Mouse (Mus musculus): ENCODE results near the gene Prrt1. TPM values are rescaled to one million over a fixed set of nuclear protein-coding genes. Genes with fewer than 3 reads are reported as not detected.

Gene Prrt1
- total and polyA plus RNA-seq, 2 experiments from 2014 or later, result 7.3 to 8.1 TPM

DNA sequence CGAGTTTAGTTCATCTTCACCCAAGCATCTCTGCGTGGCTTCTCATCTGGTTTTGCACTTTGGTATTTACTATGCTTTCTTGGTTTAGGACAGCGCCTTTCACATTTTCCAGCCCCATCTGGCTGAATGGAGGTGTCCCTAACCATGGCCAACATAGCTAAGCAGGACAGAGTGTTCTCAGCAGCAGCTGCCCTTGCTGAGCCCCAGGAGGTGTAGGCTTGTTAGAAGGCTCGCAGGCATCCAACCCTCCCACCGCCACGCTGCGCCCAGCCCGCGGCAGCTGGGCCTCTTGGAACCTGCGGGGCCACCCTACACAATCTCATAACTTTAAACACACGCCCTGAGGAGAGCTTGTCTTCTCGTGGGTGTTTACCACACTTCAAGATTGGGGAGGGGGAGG lies 47.3 kb downstream of the Prrt1 start:
- no peak for TF ChIP-seq CTCF (IDR thresholded peaks at IDR 0.05; ENCODE audit: low read depth)
- Histone ChIP-seq H3K9me3 (ENCODE audit: low read length) (no peaks in the 10 kb centered on the region), H3K9ac (replicated peaks; ENCODE audit: low read length) (no peak overlapping the region), H3K36me3 (ENCODE audit: insufficient read depth, low read length) (no peaks in the 10 kb centered on the region), H3K27me3 (ENCODE audit: insufficient read depth, low read length) (peaks cover 14% of the 10 kb centered on the region), H3K27ac (no peak overlapping the region), H3K4me1 (ENCODE audit: insufficient read depth, low read length) (0 out of 2 replicates have a peak, but pooled peaks cover 4% of the 10 kb centered on the region), H3K4me2 (ENCODE audit: low read depth, low read length) (no peak overlapping the region), H3K4me3 (ENCODE audit: low read length) (no peak overlapping the region)
- ATAC-seq (no peak), DNase-seq (ENCODE audit: low spot score) (no peak)
- WGBS, result 71% methylated on average over 12 of the region's 12 CpGs

DNA sequence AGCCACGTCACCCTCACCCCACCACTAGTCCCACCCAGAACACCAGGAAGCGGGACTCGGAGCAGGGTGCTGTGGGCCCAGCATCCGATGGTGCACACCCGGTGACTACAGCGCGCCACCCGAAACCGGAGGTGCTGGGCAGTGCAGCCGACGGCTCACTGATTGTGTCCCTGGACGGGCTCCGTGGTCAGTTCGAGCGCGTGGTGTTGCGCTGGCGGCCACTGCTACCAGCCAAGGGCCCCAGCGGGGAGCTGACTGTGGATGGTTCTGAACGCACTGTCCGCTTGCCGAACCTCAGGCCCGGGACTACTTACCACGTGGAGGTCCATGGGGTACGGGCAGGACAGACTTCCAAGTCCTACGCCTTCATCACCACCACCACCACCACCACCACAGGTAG lies 50.9 kb downstream of the Prrt1 start:
- ATAC-seq, result no peak
- H3K4me2 ChIP-seq (ENCODE audit: low read depth, low read length), result no peak overlapping the region
- H3K9me3 ChIP-seq (ENCODE audit: low read length), result no peaks in the 10 kb centered on the region

DNA sequence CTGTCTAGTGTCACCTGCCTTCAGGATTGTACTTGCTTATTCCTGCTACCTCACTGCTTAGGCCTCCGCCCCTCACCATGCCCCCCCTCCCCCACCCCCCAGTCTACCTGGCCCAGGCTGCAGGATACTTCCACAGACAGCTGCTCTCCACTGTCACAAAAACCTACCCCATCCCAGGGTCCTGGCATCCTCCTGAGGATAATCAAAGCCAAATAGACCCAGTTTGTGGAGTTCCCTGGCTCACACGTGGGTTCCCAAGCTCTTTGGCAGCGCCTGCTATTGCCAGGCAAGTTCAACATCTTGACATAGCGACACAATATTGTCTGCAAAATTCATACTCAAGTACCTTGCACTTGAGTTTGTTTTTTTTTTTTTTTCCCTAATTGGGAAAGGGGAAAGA lies 51.3 kb downstream of the Prrt1 start:
- Histone ChIP-seq H3K36me3 (ENCODE audit: insufficient read depth, low read length) (no peaks in the 10 kb centered on the region), H3K4me1 (ENCODE audit: insufficient read depth, low read length) (peaks cover 9% of the 10 kb centered on the region; the same call in 1 of the 2 replicates), H3K4me2 (ENCODE audit: low read depth, low read length) (no peak overlapping the region), H3K27ac (no peak overlapping the region), H3K27me3 (ENCODE audit: insufficient read depth, low read length) (no peaks in the 10 kb centered on the region), H3K4me3 (ENCODE audit: low read length) (no peak overlapping the region), H3K9me3 (ENCODE audit: low read length) (no peaks in the 10 kb centered on the region), H3K9ac (replicated peaks; ENCODE audit: low read length) (no peak overlapping the region)
- WGBS, result 80% methylated on average over 4 of the region's 4 CpGs
- no peak for DNase-seq (ENCODE audit: low spot score)
- TF ChIP-seq CTCF (IDR thresholded peaks at IDR 0.05; ENCODE audit: low read depth), result no peak
- ATAC-seq, result no peak

More for the DNA sequence above, 50.9 kb downstream of the Prrt1 start:
- 87% methylated on average over 26 of the region's 26 CpGs for WGBS
- no peak for DNase-seq (ENCODE audit: low spot score)
- Histone ChIP-seq H3K9ac (replicated peaks; ENCODE audit: low read length) (no peak overlapping the region), H3K27me3 (ENCODE audit: insufficient read depth, low read length) (no peaks in the 10 kb centered on the region), H3K27ac (no peak overlapping the region), H3K4me3 (ENCODE audit: low read length) (no peak overlapping the region), H3K4me1 (ENCODE audit: insufficient read depth, low read length) (peaks cover 5% of the 10 kb centered on the region; the same call in 1 of the 2 replicates), H3K36me3 (ENCODE audit: insufficient read depth, low read length) (no peaks in the 10 kb centered on the region)
- TF ChIP-seq CTCF (IDR thresholded peaks at IDR 0.05; ENCODE audit: low read depth), result no peak

DNA sequence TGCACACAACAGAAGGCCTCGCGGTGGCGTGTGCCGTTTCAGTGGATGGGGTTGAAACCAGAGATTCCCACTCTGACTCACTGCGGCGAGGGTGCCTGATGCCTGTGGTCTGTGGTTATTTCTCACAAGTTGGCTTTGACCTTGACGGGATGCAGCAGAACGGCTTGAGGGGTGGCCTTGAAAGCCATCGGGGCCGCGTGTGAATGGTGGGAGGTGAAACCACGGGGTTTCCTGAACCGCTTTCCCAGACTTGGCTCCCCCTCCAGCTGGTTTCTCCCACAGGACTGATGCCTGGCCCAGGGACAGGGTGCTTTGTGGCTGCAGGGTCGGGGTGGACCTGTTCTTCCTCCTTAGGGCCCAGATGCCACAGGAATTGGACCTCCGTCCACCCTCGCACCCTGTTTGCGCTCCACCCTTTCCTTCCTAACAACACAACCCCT lies 51.8 kb downstream of the Prrt1 start:
- no peak for DNase-seq (ENCODE audit: low spot score)
- TF ChIP-seq CTCF (IDR thresholded peaks at IDR 0.05; ENCODE audit: low read depth), result no peak
- H3K4me2 ChIP-seq (ENCODE audit: low read depth, low read length), result no peak overlapping the region
- H3K9me3 ChIP-seq (ENCODE audit: low read length), result no peaks in the 10 kb centered on the region
- H3K9ac ChIP-seq (replicated peaks; ENCODE audit: low read length), result no peak overlapping the region
- H3K27ac ChIP-seq, result no peak overlapping the region
- 79% methylated on average over 17 of the region's 17 CpGs for WGBS
- ATAC-seq, result no peak
- H3K27me3 ChIP-seq (ENCODE audit: insufficient read depth, low read length), result no peaks in the 10 kb centered on the region
- peaks cover 12% of the 10 kb centered on the region; the same call in 1 of the 2 replicates for H3K4me1 ChIP-seq (ENCODE audit: insufficient read depth, low read length)
- H3K36me3 ChIP-seq (ENCODE audit: insufficient read depth, low read length), result no peaks in the 10 kb centered on the region
- H3K4me3 ChIP-seq (ENCODE audit: low read length), result no peak overlapping the region

DNA sequence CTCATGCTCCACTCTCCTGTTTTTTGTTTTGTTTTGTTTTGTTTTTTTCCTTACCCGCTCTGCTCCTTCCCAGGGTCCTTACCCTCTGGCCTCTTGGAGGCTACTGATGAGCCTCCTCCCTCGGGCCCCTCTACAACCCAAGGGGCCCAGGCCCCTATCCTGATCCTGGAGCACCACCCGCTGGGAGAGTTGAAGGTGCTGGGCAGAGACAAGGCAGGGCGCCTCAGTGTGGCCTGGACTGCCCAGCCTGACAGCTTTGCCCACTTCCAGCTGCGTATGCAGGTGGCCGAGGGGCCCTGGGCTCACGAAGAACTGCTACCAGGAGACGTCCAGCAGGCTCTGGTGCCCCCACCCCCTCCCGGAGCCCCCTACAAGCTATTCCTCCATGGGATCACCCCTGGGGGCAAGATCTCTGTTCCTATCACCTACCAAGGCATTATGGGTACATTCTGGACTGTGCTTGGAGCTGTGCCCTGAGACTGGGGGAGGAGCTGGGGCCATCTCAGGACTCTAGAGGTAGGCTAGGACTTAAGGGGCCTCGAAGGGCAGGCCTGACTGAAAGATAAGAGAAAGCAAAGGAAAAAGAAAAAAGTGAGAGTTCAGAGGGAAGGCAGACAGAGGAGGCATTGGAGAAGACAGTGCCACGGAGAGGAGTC lies 52.7 kb downstream of the Prrt1 start:
- no peaks in the 10 kb centered on the region for H3K9me3 ChIP-seq (ENCODE audit: low read length)
- TF ChIP-seq CTCF (IDR thresholded peaks at IDR 0.05; ENCODE audit: low read depth), result no peak
- no peak overlapping the region for H3K4me2 ChIP-seq (ENCODE audit: low read depth, low read length)
- no peak overlapping the region for H3K4me3 ChIP-seq (ENCODE audit: low read length)
- no peak overlapping the region for H3K27ac ChIP-seq
- H3K27me3 ChIP-seq (ENCODE audit: insufficient read depth, low read length), result no peaks in the 10 kb centered on the region
- ATAC-seq (no peak), DNase-seq (ENCODE audit: low spot score) (no peak)
- peaks cover 12% of the 10 kb centered on the region; the same call in 1 of the 2 replicates for H3K4me1 ChIP-seq (ENCODE audit: insufficient read depth, low read length)
- H3K9ac ChIP-seq (replicated peaks; ENCODE audit: low read length), result no peak overlapping the region
- 66% methylated on average over 11 of the region's 11 CpGs for WGBS
- no peaks in the 10 kb centered on the region for H3K36me3 ChIP-seq (ENCODE audit: insufficient read depth, low read length)

Other genes with a start within 250 kb of the Prrt1 start
- 5.2 and 6.8 TPM in 2 replicates for gene BC051142, start 230.7 kb upstream of the Prrt1 start, total RNA-seq (2014; rRNA removed)
- 4.4 and 5.0 TPM in 2 replicates for gene BC051142, start 230.7 kb upstream of the Prrt1 start, polyA plus RNA-seq (2015; fragmentation: Nextera tagmentation; extraction: Ambion mirVana)
- not detected in 2 replicates for gene Btnl4, start 152.2 kb upstream of the Prrt1 start, total RNA-seq (2014; rRNA removed)
- not detected in 2 replicates for gene Btnl4, start 152.2 kb upstream of the Prrt1 start, polyA plus RNA-seq (2015; fragmentation: Nextera tagmentation; extraction: Ambion mirVana)
- not detected in 2 replicates for gene Btnl6, start 112.2 kb upstream of the Prrt1 start, total RNA-seq (2014; rRNA removed)
- 0.09 TPM in 1 of 2 replicates, not detected in the other for gene Btnl6, start 112.2 kb upstream of the Prrt1 start, polyA plus RNA-seq (2015; fragmentation: Nextera tagmentation; extraction: Ambion mirVana)
- gene Notch4, start 65.3 kb upstream of the Prrt1 start, total RNA-seq (2014; rRNA removed), result 6.0 and 11.4 TPM in 2 replicates
- 5.2 and 6.1 TPM in 2 replicates for gene Notch4, start 65.3 kb upstream of the Prrt1 start, polyA plus RNA-seq (2015; fragmentation: Nextera tagmentation; extraction: Ambion mirVana)
- gene Gpsm3, start 39.7 kb upstream of the Prrt1 start, total RNA-seq (2014; rRNA removed), result 3.4 and 4.8 TPM in 2 replicates
- 4.8 and 5.4 TPM in 2 replicates for gene Gpsm3, start 39.7 kb upstream of the Prrt1 start, polyA plus RNA-seq (2015; fragmentation: Nextera tagmentation; extraction: Ambion mirVana)
- 63.1 and 67.1 TPM in 2 replicates for gene Pbx2, start 38.3 kb upstream of the Prrt1 start, total RNA-seq (2014; rRNA removed)
- 6.2 and 7.5 TPM in 2 replicates for gene Pbx2, start 38.3 kb upstream of the Prrt1 start, polyA plus RNA-seq (2015; fragmentation: Nextera tagmentation; extraction: Ambion mirVana)
- 1.8 and 2.0 TPM in 2 replicates for gene Ager, start 31.7 kb upstream of the Prrt1 start, total RNA-seq (2014; rRNA removed)
- gene Ager, start 31.7 kb upstream of the Prrt1 start, polyA plus RNA-seq (2015; fragmentation: Nextera tagmentation; extraction: Ambion mirVana), result 1.7 and 2.5 TPM in 2 replicates
- gene Rnf5, start 25.8 kb upstream of the Prrt1 start, total RNA-seq (2014; rRNA removed), result 61.9 and 65.3 TPM in 2 replicates
- gene Rnf5, start 25.8 kb upstream of the Prrt1 start, polyA plus RNA-seq (2015; fragmentation: Nextera tagmentation; extraction: Ambion mirVana), result 223 and 233 TPM in 2 replicates
- gene Agpat1, start 25.3 kb upstream of the Prrt1 start, total RNA-seq (2014; rRNA removed), result 306 and 322 TPM in 2 replicates
- 97.7 and 98.4 TPM in 2 replicates for gene Agpat1, start 25.3 kb upstream of the Prrt1 start, polyA plus RNA-seq (2015; fragmentation: Nextera tagmentation; extraction: Ambion mirVana)
- 3.5 and 5.9 TPM in 2 replicates for gene Egfl8, start 13.6 kb upstream of the Prrt1 start, total RNA-seq (2014; rRNA removed)
- 6.5 and 7.4 TPM in 2 replicates for gene Egfl8, start 13.6 kb upstream of the Prrt1 start, polyA plus RNA-seq (2015; fragmentation: Nextera tagmentation; extraction: Ambion mirVana)
- gene Ppt2, start 1.0 kb upstream of the Prrt1 start, total RNA-seq (2014; rRNA removed), result 33.6 and 42.3 TPM in 2 replicates
- 17.9 and 20.0 TPM in 2 replicates for gene Ppt2, start 1.0 kb upstream of the Prrt1 start, polyA plus RNA-seq (2015; fragmentation: Nextera tagmentation; extraction: Ambion mirVana)
- 4.9 and 6.1 TPM in 2 replicates for gene Fkbpl, start 15.2 kb downstream of the Prrt1 start, total RNA-seq (2014; rRNA removed)
- gene Fkbpl, start 15.2 kb downstream of the Prrt1 start, polyA plus RNA-seq (2015; fragmentation: Nextera tagmentation; extraction: Ambion mirVana), result 10.4 and 11.8 TPM in 2 replicates
- 53.6 and 70.6 TPM in 2 replicates for gene Atf6b, start 17.6 kb downstream of the Prrt1 start, total RNA-seq (2014; rRNA removed)
- gene Atf6b, start 17.6 kb downstream of the Prrt1 start, polyA plus RNA-seq (2015; fragmentation: Nextera tagmentation; extraction: Ambion mirVana), result 74.2 and 78.2 TPM in 2 replicates
- gene Tnxb, start 41.0 kb downstream of the Prrt1 start, total RNA-seq (2014; rRNA removed), result 3.1 and 4.0 TPM in 2 replicates
- gene Tnxb, start 41.0 kb downstream of the Prrt1 start, polyA plus RNA-seq (2015; fragmentation: Nextera tagmentation; extraction: Ambion mirVana), result 0.16 and 0.28 TPM in 2 replicates
- 1.0 and 1.9 TPM in 2 replicates for gene C4b, start 114.3 kb downstream of the Prrt1 start, total RNA-seq (2014; rRNA removed)
- gene C4b, start 114.3 kb downstream of the Prrt1 start, polyA plus RNA-seq (2015; fragmentation: Nextera tagmentation; extraction: Ambion mirVana), result 0.86 and 1.1 TPM in 2 replicates
- not detected in 2 replicates for gene Cyp21a1, start 175.0 kb downstream of the Prrt1 start, total RNA-seq (2014; rRNA removed)
- gene Cyp21a1, start 175.0 kb downstream of the Prrt1 start, polyA plus RNA-seq (2015; fragmentation: Nextera tagmentation; extraction: Ambion mirVana), result not detected in 2 replicates
- gene Stk19, start 207.4 kb downstream of the Prrt1 start, total RNA-seq (2014; rRNA removed), result 17.5 and 29.6 TPM in 2 replicates
- 45.5 and 46.5 TPM in 2 replicates for gene Stk19, start 207.4 kb downstream of the Prrt1 start, polyA plus RNA-seq (2015; fragmentation: Nextera tagmentation; extraction: Ambion mirVana)
- gene Dxo, start 207.5 kb downstream of the Prrt1 start, total RNA-seq (2014; rRNA removed), result 36.4 and 48.9 TPM in 2 replicates
- gene Dxo, start 207.5 kb downstream of the Prrt1 start, polyA plus RNA-seq (2015; fragmentation: Nextera tagmentation; extraction: Ambion mirVana), result 47.6 and 53.8 TPM in 2 replicates
- gene Skiv2l, start 220.7 kb downstream of the Prrt1 start, total RNA-seq (2014; rRNA removed), result 98.1 and 100 TPM in 2 replicates
- gene Skiv2l, start 220.7 kb downstream of the Prrt1 start, polyA plus RNA-seq (2015; fragmentation: Nextera tagmentation; extraction: Ambion mirVana), result 43.8 and 44.5 TPM in 2 replicates
- 27.6 and 32.9 TPM in 2 replicates for gene Nelfe, start 220.9 kb downstream of the Prrt1 start, total RNA-seq (2014; rRNA removed)
- gene Nelfe, start 220.9 kb downstream of the Prrt1 start, polyA plus RNA-seq (2015; fragmentation: Nextera tagmentation; extraction: Ambion mirVana), result 63.5 and 71.9 TPM in 2 replicates
- 0.07 and 0.26 TPM in 2 replicates for gene Cfb, start 233.0 kb downstream of the Prrt1 start, total RNA-seq (2014; rRNA removed)
- gene Cfb, start 233.0 kb downstream of the Prrt1 start, polyA plus RNA-seq (2015; fragmentation: Nextera tagmentation; extraction: Ambion mirVana), result 1.0 and 1.3 TPM in 2 replicates
- gene Zbtb12, start 249.9 kb downstream of the Prrt1 start, total RNA-seq (2014; rRNA removed), result 20.7 and 31.1 TPM in 2 replicates
- gene Zbtb12, start 249.9 kb downstream of the Prrt1 start, polyA plus RNA-seq (2015; fragmentation: Nextera tagmentation; extraction: Ambion mirVana), result 5.1 and 6.5 TPM in 2 replicates

All from hindbrain, postnatal 0 days (tissue).